Mouse (Mus musculus) E14TG2a.4 (cell line): Measurements from ENCODE around the gene Sdr9c7.
A peak's percentile ranks its signal among the peaks of the same experiment; 100 is the strongest.

Experiments
- CTCF ChIP-seq: conservative IDR thresholded peaks from 2 replicates; pipeline ENCODE4 v1.5.1; 2014; ENCODE audit warnings: low read length
- NANOG ChIP-seq: IDR thresholded peaks from 2 replicates; pipeline ENCODE4 v1.6.1; 2014; ENCODE audit warnings: borderline replicate concordance, low read length, mixed read lengths

DNA sequence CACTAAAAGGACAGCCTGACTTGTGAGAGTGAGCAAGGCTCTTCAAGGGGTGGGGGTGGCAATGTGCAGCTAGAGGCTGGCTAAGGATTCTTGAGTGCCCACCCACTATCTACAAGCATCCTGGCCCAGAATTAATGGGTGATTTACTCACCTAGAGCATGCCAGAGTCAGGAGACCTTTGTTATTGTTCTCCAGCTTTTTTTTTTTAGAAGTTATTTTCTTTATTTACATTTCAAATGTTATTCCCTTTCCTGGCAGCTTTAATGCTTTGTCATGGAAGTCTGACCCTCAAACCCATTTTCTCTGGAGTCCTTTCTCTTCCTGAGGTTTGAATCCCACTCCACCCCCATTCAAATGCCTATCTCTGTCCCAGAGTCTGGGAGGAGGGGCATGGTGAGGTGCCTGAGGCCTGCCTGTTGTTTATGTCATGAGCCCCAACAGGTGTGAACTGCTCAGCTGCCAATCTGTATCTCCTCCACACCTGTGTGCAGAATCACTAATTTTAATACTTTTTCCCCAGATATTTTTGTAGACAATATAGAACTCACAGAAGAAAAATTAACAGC lies 9.2 kb downstream of the Sdr9c7 start:
- no peak for TF ChIP-seq CTCF
- peak; percentile 32; the same call in 1 of the 2 replicates for TF ChIP-seq NANOG
